Mouse (Mus musculus) heart, adult 2 months (tissue): Measurements from ENCODE around the gene Rcn1. TPM values are rescaled to one million over a fixed set of nuclear protein-coding genes. Genes with fewer than 3 reads are reported as not detected.

Experiments used
- DNase-seq, 2 experiments: peaks; one replicate each; pipeline ENCODE4 v3.0.0; 2021
- H3K27ac ChIP-seq: fragments of 200-600 bp; 2 replicates; pipeline ENCODE4 v1.8.1; 2022
- H3K27me3 ChIP-seq: fragments of 200-500 bp; 2 replicates; pipeline ENCODE4 v1.6.1; 2012; ENCODE audit warnings: mild to moderate bottlenecking, low read length, inconsistent platforms, mixed read lengths; ENCODE audit not compliant: control insufficient read depth, insufficient read depth
- H3K36me3 ChIP-seq: fragments of 200-500 bp; 2 replicates; pipeline ENCODE4 v1.6.1; 2012; ENCODE audit warnings: low read length, inconsistent platforms; ENCODE audit not compliant: control insufficient read depth, insufficient read depth
- H3K4me1 ChIP-seq: fragments of 200-500 bp; 2 replicates; pipeline ENCODE4 v1.6.1; 2011; ENCODE audit warnings: low read length; ENCODE audit not compliant: control insufficient read depth, insufficient read depth
- H3K4me3 ChIP-seq: fragments of 200-600 bp; 2 replicates; pipeline ENCODE4 v1.8.1; 2022
- H3K79me2 ChIP-seq: fragments of 200-500 bp; replicated peaks from 2 replicates; pipeline ENCODE4 v1.6.1; 2012; ENCODE audit warnings: mild to moderate bottlenecking, inconsistent platforms, low read length, moderate library complexity, mixed read lengths; ENCODE audit not compliant: control insufficient read depth, insufficient read depth
- H3K9ac ChIP-seq: fragments of 200-500 bp; 2 replicates; pipeline ENCODE4 v1.6.1; 2012; ENCODE audit warnings: low read depth, mild to moderate bottlenecking, control low read depth, inconsistent platforms, low read length, mixed read lengths
- CTCF ChIP-seq: fragments of 200-600 bp; IDR thresholded peaks from 2 replicates; pipeline ENCODE4 v1.8.1; 2022; ENCODE audit warnings: antibody characterized with exemption, mild to moderate bottlenecking, moderate library complexity
- EP300 ChIP-seq: fragments of 200-500 bp; IDR thresholded peaks from 2 replicates; pipeline ENCODE4 v1.6.1; 2011; ENCODE audit warnings: low read depth, low read length, control low read depth; ENCODE audit not compliant: insufficient read depth
- POLR2A ChIP-seq: fragments of 200-500 bp; IDR thresholded peaks from 2 replicates; pipeline ENCODE4 v1.6.1; 2011; ENCODE audit warnings: mild to moderate bottlenecking, low read depth, low read length, control low read depth; ENCODE audit not compliant: insufficient read depth
- WGBS: fragments of 180-500 bp; shearing (Covaris S2); methylation state at CpG from one replicate; pipeline ENCODE4 v1.1.7; 2018; 5-methylcytosine and 5-hydroxymethylcytosine counted together
- intact Hi-C: fragments of 180-260 bp; cut with DNase I; formaldehyde crosslinking; loops from one replicate; pipeline ENCODE4 v1.15.1; 2025
- polyA plus RNA-seq: library from polyadenylated mRNA; depleted of rRNA; stranded (reverse); fragments of >200 nt; gene quantifications from 2 replicates; pipeline ENCODE4 v1.2.3, GENCODE M21; 2012
- total RNA-seq, 2 experiments: library from RNA; stranded (reverse); gene quantifications; 2 replicates each; pipeline ENCODE4 v1.2.3; 2021

Rcn1 gene
- total and polyA plus RNA-seq, 3 experiments, result 6.9 to 21.4 (median 20.7) TPM

GRCm38 (mm10) chr2:105400558-105400957 is 1.4 kb upstream of the Rcn1 start:
- WGBS, result 94% methylated on average over 4 of the region's 4 CpGs
- H3K4me1 ChIP-seq, result peaks cover 4% of the 10 kb centered on the region
- no peak for DNase-seq
- intact Hi-C loops, result no loop called here
- no peak overlapping the region for H3K4me3 ChIP-seq
- H3K9ac ChIP-seq, result no peak overlapping the region
- no peak overlapping the region for H3K27ac ChIP-seq
- H3K79me2 ChIP-seq, result no peaks in the 10 kb centered on the region
- H3K27me3 ChIP-seq, result no peaks in the 10 kb centered on the region
- no peaks in the 10 kb centered on the region for H3K36me3 ChIP-seq
- TF ChIP-seq POLR2A, result no peak
- no peak for TF ChIP-seq EP300
- TF ChIP-seq CTCF, result no peak

GRCm38 (mm10) chr2:105398636-105399084 is 459 bp downstream of the Rcn1 start:
- Histone ChIP-seq H3K27ac (peak overlapping the region; percentile 88), H3K4me3 (peak overlapping the region; percentile 76), H3K36me3 (no peaks in the 10 kb centered on the region), H3K79me2 (no peaks in the 10 kb centered on the region), H3K9ac (peak overlapping the region; percentile 84), H3K4me1 (peaks cover 4% of the 10 kb centered on the region), H3K27me3 (no peaks in the 10 kb centered on the region)
- whole genome bisulfite sequencing, result 1% methylated on average over 31 of the region's 31 CpGs
- no peak for DNase-seq
- TF ChIP-seq CTCF (no peak), POLR2A (0 out of 2 replicates have a peak, but pooled peaks have one; percentile 16)
- intact Hi-C loops, result no loop called here

GRCm38 (mm10) chr2:105397446-105398211 is 1.5 kb downstream of the Rcn1 start:
- intact Hi-C loops, result no loop called here
- TF ChIP-seq POLR2A, result no peak
- no peak for TF ChIP-seq EP300
- no peak for TF ChIP-seq CTCF
- DNase-seq, result peak in 1 of 2 experiments; percentile 30
- Histone ChIP-seq H3K36me3 (no peaks in the 10 kb centered on the region), H3K4me3 (no peak overlapping the region), H3K79me2 (no peaks in the 10 kb centered on the region), H3K9ac (no peak overlapping the region), H3K27ac (no peak overlapping the region; the same call in 1 of the 2 replicates), H3K4me1 (peaks cover 4% of the 10 kb centered on the region), H3K27me3 (no peaks in the 10 kb centered on the region)
- WGBS, result 57% methylated on average over 5 of the region's 5 CpGs

GRCm38 (mm10) chr2:105396066-105396465 is 3.1 kb downstream of the Rcn1 start:
- no peak overlapping the region for H3K9ac ChIP-seq
- 69% methylated on average over 9 of the region's 9 CpGs for WGBS
- H3K27me3 ChIP-seq, result no peaks in the 10 kb centered on the region
- no peak for DNase-seq
- TF ChIP-seq POLR2A (no peak), EP300 (no peak), CTCF (no peak)
- no peaks in the 10 kb centered on the region for H3K36me3 ChIP-seq
- H3K4me1 ChIP-seq, result peaks cover 4% of the 10 kb centered on the region
- no peaks in the 10 kb centered on the region for H3K79me2 ChIP-seq
- H3K27ac ChIP-seq, result no peak overlapping the region
- intact Hi-C loops, result no loop called here
- H3K4me3 ChIP-seq, result no peak overlapping the region

GRCm38 (mm10) chr2:105394375-105394774 is 4.7 kb downstream of the Rcn1 start:
- Histone ChIP-seq H3K79me2 (no peaks in the 10 kb centered on the region), H3K4me3 (no peak overlapping the region), H3K36me3 (no peaks in the 10 kb centered on the region), H3K27ac (no peak overlapping the region), H3K27me3 (no peaks in the 10 kb centered on the region), H3K4me1 (peaks cover 2% of the 10 kb centered on the region), H3K9ac (no peak overlapping the region)
- WGBS, result 66% methylated on average over 4 of the region's 4 CpGs
- intact Hi-C loops, result no loop called here
- TF ChIP-seq POLR2A (no peak), CTCF (no peak), EP300 (no peak)
- DNase-seq, result no peak

GRCm38 (mm10) chr2:105392514-105392913 is 6.6 kb downstream of the Rcn1 start:
- no peak for TF ChIP-seq CTCF
- no peak for TF ChIP-seq EP300
- TF ChIP-seq POLR2A, result no peak

More at GRCm38 (mm10) chr2:105392514-105392913, 6.6 kb downstream of the Rcn1 start:
- H3K79me2 ChIP-seq, result no peaks in the 10 kb centered on the region
- H3K4me3 ChIP-seq, result no peak overlapping the region
- H3K9ac ChIP-seq, result no peak overlapping the region
- H3K4me1 ChIP-seq, result peaks cover 2% of the 10 kb centered on the region
- DNase-seq, result no peak
- H3K27me3 ChIP-seq, result no peaks in the 10 kb centered on the region
- H3K36me3 ChIP-seq, result no peaks in the 10 kb centered on the region
- 58% methylated on average over 2 of the region's 2 CpGs for WGBS
- intact Hi-C loops, result no loop called here
- no peak overlapping the region for H3K27ac ChIP-seq
